Mouse (Mus musculus) activated CD4-positive, CD25-positive, alpha-beta regulatory T cell, adult 9 weeks (primary cell): ENCODE results near the gene Olfr883. TPM values are rescaled to one million over a fixed set of nuclear protein-coding genes. Genes with fewer than 3 reads are reported as not detected.

ENCODE experiments used
- polyA plus RNA-seq: library from polyadenylated mRNA; unstranded; fragments of 100-300 nt; shearing (Covaris generic); gene quantifications from one replicate; pipeline ENCODE4 v1.2.1, GENCODE M21; 2017

Olfr883 gene
- not detected for polyA plus RNA-seq

GRCm38 (mm10) chr9:38025508-38025907 is at the start of gene Olfr883:
Gene Olfr883 (plus strand): TSS chr9:38025808.

GRCm38 (mm10) chr9:37991525-37991924 is 34.1 kb upstream of the Olfr883 start, which contains the start of gene Olfr881:
Gene Olfr881 (plus strand): TSS chr9:37991825.

GRCm38 (mm10) chr9:38046255-38046654 is 20.6 kb downstream of the Olfr883 start, which contains the start of gene Olfr884:
Gene Olfr884 (plus strand): TSS chr9:38046555.

GRCm38 (mm10) chr9:38061022-38061421 is 35.4 kb downstream of the Olfr883 start, which contains the start of gene Olfr885:
Gene Olfr885 (plus strand): TSS chr9:38061322.

Other genes with a start within 250 kb of the Olfr883 start
- not detected for gene Olfr876, start 222.8 kb upstream of the Olfr883 start, polyA plus RNA-seq
- not detected for gene Olfr877, start 171.5 kb upstream of the Olfr883 start, polyA plus RNA-seq
- gene Olfr145, start 129.1 kb upstream of the Olfr883 start, polyA plus RNA-seq = not detected
- gene Olfr878, start 108.0 kb upstream of the Olfr883 start, polyA plus RNA-seq = not detected
- gene Olfr881, start 34.0 kb upstream of the Olfr883 start, polyA plus RNA-seq = not detected
- not detected for gene Olfr884, start 20.7 kb downstream of the Olfr883 start, polyA plus RNA-seq
- not detected for gene Olfr885, start 35.5 kb downstream of the Olfr883 start, polyA plus RNA-seq
- gene Olfr887, start 58.3 kb downstream of the Olfr883 start, polyA plus RNA-seq = not detected
- not detected for gene Olfr888, start 82.3 kb downstream of the Olfr883 start, polyA plus RNA-seq
- gene Olfr889, start 89.4 kb downstream of the Olfr883 start, polyA plus RNA-seq = 0.20 TPM
- not detected for gene Olfr890, start 116.7 kb downstream of the Olfr883 start, polyA plus RNA-seq
- not detected for gene Olfr891, start 155.0 kb downstream of the Olfr883 start, polyA plus RNA-seq
- not detected for gene Olfr893, start 182.6 kb downstream of the Olfr883 start, polyA plus RNA-seq
- not detected for gene Olfr894, start 192.2 kb downstream of the Olfr883 start, polyA plus RNA-seq
- gene Olfr143, start 227.0 kb downstream of the Olfr883 start, polyA plus RNA-seq = not detected
- not detected for gene Olfr895, start 242.0 kb downstream of the Olfr883 start, polyA plus RNA-seq